Mouse (Mus musculus): ENCODE results near the gene Cntrl.

Gene Cntrl

GRCm38 (mm10) chr2:35173666-35174065, 64.4 kb downstream of the Cntrl start:
- DNase-seq (ENCODE audit: low spot score in 2 of 2), result no peak

- no peak for DNase-seq (ENCODE audit: low spot score in 2 of 2)
These were observed 64.8 kb downstream of the Cntrl start for GRCm38 (mm10) chr2:35174100-35174499.

- no peak for DNase-seq (ENCODE audit: low spot score in 2 of 2)
These were observed 66.2 kb downstream of the Cntrl start for GRCm38 (mm10) chr2:35175281-35176065.

GRCm38 (mm10) chr2:35178153-35178552, 68.9 kb downstream of the Cntrl start:
- no peak for DNase-seq (ENCODE audit: low spot score in 2 of 2)

- no peak for DNase-seq (ENCODE audit: low spot score in 2 of 2)
These were observed 73.9 kb downstream of the Cntrl start for GRCm38 (mm10) chr2:35183115-35183673.

- no peak for DNase-seq (ENCODE audit: low spot score in 2 of 2)
These were observed 79.6 kb downstream of the Cntrl start for GRCm38 (mm10) chr2:35188929-35189328.

- no peak for DNase-seq (ENCODE audit: low spot score in 2 of 2)
These were observed 84.7 kb downstream of the Cntrl start for GRCm38 (mm10) chr2:35193976-35194375.

GRCm38 (mm10) chr2:35195626-35196544, 86.6 kb downstream of the Cntrl start:
- DNase-seq (ENCODE audit: low spot score in 2 of 2), result no peak

- DNase-seq (ENCODE audit: low spot score in 2 of 2), result no peak
These were observed 90.2 kb downstream of the Cntrl start for GRCm38 (mm10) chr2:35199541-35199940.

GRCm38 (mm10) chr2:35199971-35200897, 90.9 kb downstream of the Cntrl start:
- DNase-seq (ENCODE audit: low spot score in 2 of 2), result peak; percentile 37 to 39

- DNase-seq (ENCODE audit: low spot score in 2 of 2), result peak; percentile 100
These were observed 91.8 kb downstream of the Cntrl start, which contains the start of gene Rab14 for GRCm38 (mm10) chr2:35200898-35201668. Gene Rab14, minus strand, starts transcription at chr2:35201120.

- no peak for DNase-seq (ENCODE audit: low spot score in 2 of 2)
These were observed 94.4 kb downstream of the Cntrl start for GRCm38 (mm10) chr2:35203729-35204128.

GRCm38 (mm10) chr2:35206761-35207160, 97.5 kb downstream of the Cntrl start:
- no peak for DNase-seq (ENCODE audit: low spot score in 2 of 2)

GRCm38 (mm10) chr2:35208054-35208453, 98.8 kb downstream of the Cntrl start:
- DNase-seq (ENCODE audit: low spot score in 2 of 2), result no peak

GRCm38 (mm10) chr2:35208931-35209665, 99.8 kb downstream of the Cntrl start:
- DNase-seq (ENCODE audit: low spot score in 2 of 2), result no peak

- no peak for DNase-seq (ENCODE audit: low spot score in 2 of 2)
These were observed 102.4 kb downstream of the Cntrl start for GRCm38 (mm10) chr2:35211681-35212080.

GRCm38 (mm10) chr2:35213345-35213910, 104.1 kb downstream of the Cntrl start:
- DNase-seq (ENCODE audit: low spot score in 2 of 2), result no peak

- peak; percentile 52 to 82 for DNase-seq (ENCODE audit: low spot score in 2 of 2)
These were observed 105.6 kb downstream of the Cntrl start for GRCm38 (mm10) chr2:35214881-35215358.

- DNase-seq (ENCODE audit: low spot score in 2 of 2), result no peak
These were observed 106.1 kb downstream of the Cntrl start for GRCm38 (mm10) chr2:35215363-35215762.
